In genomic region chr5:41767296-41768200, GRCm38 (mm10) we compare ENCODE assay signal across 8 mouse cellular contexts. TPM values are rescaled to one million over a fixed set of nuclear protein-coding genes. Genes with fewer than 3 reads are reported as not detected.
A peak's percentile ranks its signal among the peaks of the same experiment; 100 is the strongest.
DNase-seq lines count a peak whose midpoint lies in the region; ATAC-seq and TF ChIP-seq lines count a peak whose summit lies in the region.

No protein-coding gene starts in this region.

- no peaks in the 10 kb centered on the region for H3K36me3 ChIP-seq in heart, adult 2 months (ENCODE audit: control insufficient read depth, insufficient read depth, low read length)
- no peaks in the 10 kb centered on the region for H3K36me3 ChIP-seq in CH12.LX (replicated peaks in 1 of 2; ENCODE audit: control insufficient read depth in 1 of 2, insufficient read depth in 1 of 2, low read length in 1 of 2)
- H3K36me3 ChIP-seq in forebrain, embryonic 11.5 days (ENCODE audit: control insufficient read depth, insufficient read depth, low read length): no peaks in the 10 kb centered on the region
- H3K36me3 ChIP-seq in limb, embryonic 15.5 days: no peaks in the 10 kb centered on the region
- H3K36me3 ChIP-seq in stomach, embryonic 14.5 days (ENCODE audit: control insufficient read depth, insufficient read depth, low read length): no peaks in the 10 kb centered on the region

- intact Hi-C loops in heart, adult 2 months (cut with DNase I): loop anchor here (1.0 kb wide), 1 partner anchor 642 kb away; no protein-coding TSS in a partner anchor
- intact Hi-C loops in heart, postnatal 10 days (cut with DNase I): loop anchor here (1.0 to 5.0 kb wide), 3 partner anchors 60 to 715 kb away; partner anchors contain the start of gene Rab28

- H3K4me1 ChIP-seq in heart, adult 2 months (ENCODE audit: control insufficient read depth, insufficient read depth, low read length): peaks cover 4% of the 10 kb centered on the region; the same call in 1 of the 2 replicates
- peaks cover 0 to 6% of the 10 kb centered on the region in 2 experiments; a peak in 2 of 4 replicates for H3K4me1 ChIP-seq in CH12.LX (ENCODE audit: control insufficient read depth in 1 of 2, insufficient read depth in 2 of 2)
- H3K4me1 ChIP-seq in forebrain, embryonic 11.5 days (replicated peaks; ENCODE audit: control insufficient read depth, insufficient read depth, low read length): peaks cover 18% of the 10 kb centered on the region
- peaks cover 29% of the 10 kb centered on the region for H3K4me1 ChIP-seq in limb, embryonic 15.5 days
- H3K4me1 ChIP-seq in stomach, embryonic 14.5 days (ENCODE audit: control insufficient read depth, insufficient read depth, low read length): peaks cover 10% of the 10 kb centered on the region; the same call in 1 of the 2 replicates

- in situ Hi-C loops in CH12.LX (cut with MboI; ENCODE audit: low pct_ligation_motif_present, low pct_unique_long_range_greater_than_20kb, low sequenced_read_pairs): loop anchor here (25.0 kb wide), 1 partner anchor 630 kb away; no protein-coding TSS in a partner anchor

- H3K4me2 ChIP-seq in CH12.LX (ENCODE audit: insufficient read depth, low read depth, poor library complexity, severe bottlenecking): peak overlapping the region; percentile 40; the same call in 1 of the 2 replicates
- peak overlapping the region; percentile 44 for H3K4me2 ChIP-seq in forebrain, embryonic 11.5 days (ENCODE audit: low read depth, low read length, severe bottlenecking)
- H3K4me2 ChIP-seq in limb, embryonic 15.5 days: peak overlapping the region; percentile 35
- H3K4me2 ChIP-seq in stomach, embryonic 14.5 days (replicated peaks; ENCODE audit: low read depth, low read length): peak overlapping the region; percentile 35

- no peaks in the 10 kb centered on the region for H3K79me2 ChIP-seq in heart, adult 2 months (replicated peaks; ENCODE audit: control insufficient read depth, insufficient read depth, low read length)
- no peaks in the 10 kb centered on the region for H3K79me2 ChIP-seq in CH12.LX (replicated peaks; ENCODE audit: control insufficient read depth, extremely low read depth, insufficient read depth, poor library complexity, severe bottlenecking)

- no peak overlapping the region for H3K27ac ChIP-seq in heart, adult 2 months
- no peak overlapping the region for H3K27ac ChIP-seq in CH12.LX (ENCODE audit: insufficient read depth, low read depth)
- H3K27ac ChIP-seq in forebrain, embryonic 11.5 days (ENCODE audit: low read depth, low read length): no peak overlapping the region
- H3K27ac ChIP-seq in limb, embryonic 15.5 days: no peak overlapping the region
- no peak overlapping the region for H3K27ac ChIP-seq in stomach, embryonic 14.5 days (ENCODE audit: low read length)

- no peak; the same call in none of the 2 replicates for TF ChIP-seq RAD21 in CH12.LX (IDR thresholded peaks at IDR 0.05; ENCODE audit: low read depth, low read length)

- TF ChIP-seq EP300 in heart, adult 2 months (IDR thresholded peaks at IDR 0.05; ENCODE audit: insufficient read depth, low read depth, low read length): no peak
- TF ChIP-seq EP300 in CH12.LX (IDR thresholded peaks at IDR 0.05; ENCODE audit: low read length): no peak

- ATAC-seq in forebrain, embryonic 11.5 days (replicated peaks; ENCODE audit: low FRiP score): no peak
- no peak for ATAC-seq in limb, embryonic 15.5 days (ENCODE audit: insufficient number of reproducible peaks, low FRiP score, low TSS enrichment, low read depth)
- no peak for ATAC-seq in stomach, embryonic 14.5 days (ENCODE audit: insufficient number of reproducible peaks, insufficient read depth, low FRiP score, low read depth)

- H3K4me3 ChIP-seq in heart, adult 2 months: peak overlapping the region; percentile 42
- peak overlapping the region in 1 of 3 experiments; percentile 51 for H3K4me3 ChIP-seq in CH12.LX (replicated peaks in 1 of 3; ENCODE audit: low read depth in 2 of 3, low read length in 2 of 3, poor library complexity in 1 of 3)
- peak overlapping the region; percentile 22 for H3K4me3 ChIP-seq in forebrain, embryonic 11.5 days (ENCODE audit: low read depth, low read length)
- peak overlapping the region; percentile 27 for H3K4me3 ChIP-seq in limb, embryonic 15.5 days
- H3K4me3 ChIP-seq in stomach, embryonic 14.5 days (ENCODE audit: low read depth, low read length): peak overlapping the region; percentile 25

- no peak for TF ChIP-seq CTCF in heart, adult 2 months (IDR thresholded peaks at IDR 0.05)
- TF ChIP-seq CTCF in CH12.LX (conservative IDR thresholded peaks at IDR 0.05 in 1 of 2, IDR thresholded peaks at IDR 0.05 in 1 of 2; ENCODE audit: low read depth in 2 of 2, low read length in 2 of 2): peak in 1 of 2 experiments; percentile 30; a peak in 2 of 4 replicates

- peaks cover 26% of the 10 kb centered on the region for H3K9me3 ChIP-seq in CH12.LX (replicated peaks; ENCODE audit: low read length)
- H3K9me3 ChIP-seq in forebrain, embryonic 11.5 days (ENCODE audit: control insufficient read depth, low read length): no peaks in the 10 kb centered on the region
- H3K9me3 ChIP-seq in limb, embryonic 15.5 days: no peaks in the 10 kb centered on the region
- no peaks in the 10 kb centered on the region for H3K9me3 ChIP-seq in stomach, embryonic 14.5 days (ENCODE audit: control insufficient read depth, low read depth, low read length)

- no peak for TF ChIP-seq POLR2A in heart, adult 2 months (IDR thresholded peaks at IDR 0.05; ENCODE audit: insufficient read depth, low read depth, low read length)
- no peak for TF ChIP-seq POLR2A in CH12.LX (IDR thresholded peaks at IDR 0.05; ENCODE audit: low read depth, low read length)

- WGBS in heart, adult 2 months: 7% methylated on average over 33 of the region's 33 CpGs
- WGBS in forebrain, embryonic 11.5 days: under 1% methylated on average over 33 of the region's 33 CpGs
- 19% methylated on average over 33 of the region's 33 CpGs for WGBS in limb, embryonic 15.5 days
- 13% methylated on average over 33 of the region's 33 CpGs for WGBS in stomach, embryonic 14.5 days

- DNase-seq in heart, adult 2 months: peak in 1 of 2 experiments; percentile 31
- DNase-seq in heart, postnatal 10 days: no peak
- DNase-seq in CH12.LX (ENCODE audit: extremely low read depth): no peak
- DNase-seq in forebrain, embryonic 11.5 days (ENCODE audit: low spot score): peak; percentile 65
- DNase-seq in right cerebral cortex, adult 2 months (ENCODE audit: low spot score in 2 of 2): no peak
- no peak for DNase-seq in kidney, postnatal 10 days

- dilution Hi-C loops in CH12.LX (cut with MboI; ENCODE audit: extremely low pct_ligation_motif_present, extremely low pct_unique_long_range_greater_than_20kb, low sequenced_read_pairs): no loop called here

- peaks cover 22% of the 10 kb centered on the region for H3K27me3 ChIP-seq in heart, adult 2 months (ENCODE audit: control insufficient read depth, insufficient read depth, low read length)
- H3K27me3 ChIP-seq in CH12.LX (replicated peaks): no peaks in the 10 kb centered on the region
- peaks cover 51% of the 10 kb centered on the region for H3K27me3 ChIP-seq in forebrain, embryonic 11.5 days (ENCODE audit: control insufficient read depth, insufficient read depth, low read length)
- peaks cover 60% of the 10 kb centered on the region for H3K27me3 ChIP-seq in limb, embryonic 15.5 days
- peaks cover 28% of the 10 kb centered on the region for H3K27me3 ChIP-seq in stomach, embryonic 14.5 days (ENCODE audit: control insufficient read depth, insufficient read depth, low read length)

- H3K9ac ChIP-seq in heart, adult 2 months (ENCODE audit: low read depth, low read length): no peak overlapping the region
- H3K9ac ChIP-seq in CH12.LX (ENCODE audit: insufficient read depth, low read depth): peak overlapping the region; percentile 36; the same call in 1 of the 2 replicates
- no peak overlapping the region for H3K9ac ChIP-seq in forebrain, embryonic 11.5 days (ENCODE audit: low read length)
- H3K9ac ChIP-seq in limb, embryonic 15.5 days: no peak overlapping the region
- no peak overlapping the region for H3K9ac ChIP-seq in stomach, embryonic 14.5 days (replicated peaks; ENCODE audit: low read depth, low read length)

TF ChIP-seq in CH12.LX, 34 proteins besides CTCF, POLR2A, EP300 and RAD21:
- TF ChIP-seq SMC3 (IDR thresholded peaks at IDR 0.05; ENCODE audit: low read depth, low read length) (no peak), JUN (IDR thresholded peaks at IDR 0.05; ENCODE audit: insufficient read depth, low read depth, low read length) (no peak), POLR2AphosphoS2 (IDR thresholded peaks at IDR 0.05; ENCODE audit: low read depth, low read length) (no peak), TBP (conservative IDR thresholded peaks at IDR 0.05; ENCODE audit: low read depth, low read length) (no peak), PAX5 (IDR thresholded peaks at IDR 0.05; ENCODE audit: low read length) (no peak), CHD2 (IDR thresholded peaks at IDR 0.05; ENCODE audit: low read length) (no peak), TCF12 (IDR thresholded peaks at IDR 0.05; ENCODE audit: low read depth, low read length) (no peak), ETS1 (conservative IDR thresholded peaks at IDR 0.05; ENCODE audit: low read depth, low read length) (no peak), ZC3H11A (IDR thresholded peaks at IDR 0.05; ENCODE audit: low read depth, low read length) (no peak), BHLHE40 (IDR thresholded peaks at IDR 0.05; ENCODE audit: low read depth, low read length) (no peak), ZMIZ1 (IDR thresholded peaks at IDR 0.05; ENCODE audit: low read depth, low read length) (no peak)

RNA-seq across cellular contexts. Expression of gene Nkx3-2, which starts 3.2 kb away (rescaled TPM):
- not detected for total RNA-seq in heart, adult 2 months (2021)
- polyA plus RNA-seq in heart, adult 2 months (2012; rRNA removed): 0.06 TPM in 1 of 2 replicates, not detected in the other
- not detected for total RNA-seq in heart, postnatal 10 days (2021)
- total RNA-seq in CH12.LX (2012; rRNA removed) (not detected in 2 replicates), CH12.LX (2014; rRNA removed) (not detected in 2 replicates)
- polyA plus RNA-seq in CH12.LX (2012; ENCODE audit: insufficient read length, low read depth): not detected in 2 replicates
- polyA plus RNA-seq in forebrain, embryonic 11.5 days (2014; fragmentation: Nextera tagmentation; extraction: Ambion mirVana): not detected in 2 replicates
- 3.6 and 4.3 TPM in 2 replicates for polyA plus RNA-seq in limb, embryonic 15.5 days (2015; fragmentation: Nextera tagmentation; extraction: Ambion mirVana)
- polyA plus RNA-seq in stomach, embryonic 14.5 days (2014; fragmentation: Nextera tagmentation; extraction: Ambion mirVana): 2.0 and 2.8 TPM in 2 replicates

RNA-seq across cellular contexts. Expression of gene Rab28, which starts 59.6 kb away (rescaled TPM):
- 100 to 1,000 TPM in 1 of 2 experiments, 10 to 100 TPM in 1; 91.2 to 102 TPM for total RNA-seq in heart, adult 2 months (2021)
- polyA plus RNA-seq in heart, adult 2 months (2012; rRNA removed): 46.4 and 70.5 TPM in 2 replicates
- 10 to 100 TPM; 56.4 to 59.5 TPM for total RNA-seq in heart, postnatal 10 days (2021)
- total RNA-seq in CH12.LX (2012; rRNA removed) (35.8 and 42.2 TPM in 2 replicates), CH12.LX (2014; rRNA removed) (90.6 and 94.8 TPM in 2 replicates)
- 40.9 and 41.1 TPM in 2 replicates for polyA plus RNA-seq in CH12.LX (2012; ENCODE audit: insufficient read length, low read depth)
- polyA plus RNA-seq in forebrain, embryonic 11.5 days (2014; fragmentation: Nextera tagmentation; extraction: Ambion mirVana): 95.8 and 98.2 TPM in 2 replicates
- 75.3 and 77.6 TPM in 2 replicates for polyA plus RNA-seq in limb, embryonic 15.5 days (2015; fragmentation: Nextera tagmentation; extraction: Ambion mirVana)
- polyA plus RNA-seq in stomach, embryonic 14.5 days (2014; fragmentation: Nextera tagmentation; extraction: Ambion mirVana): 72.3 and 78.0 TPM in 2 replicates
